Mouse (Mus musculus): ENCODE measurements at regions not wholly inside any gene's neighbourhood (a gene's known extent, or its start where the extent isn't known, plus 50 kb on each side); places are given as distances from the start of the nearest gene placed in this dataset.

DNA sequence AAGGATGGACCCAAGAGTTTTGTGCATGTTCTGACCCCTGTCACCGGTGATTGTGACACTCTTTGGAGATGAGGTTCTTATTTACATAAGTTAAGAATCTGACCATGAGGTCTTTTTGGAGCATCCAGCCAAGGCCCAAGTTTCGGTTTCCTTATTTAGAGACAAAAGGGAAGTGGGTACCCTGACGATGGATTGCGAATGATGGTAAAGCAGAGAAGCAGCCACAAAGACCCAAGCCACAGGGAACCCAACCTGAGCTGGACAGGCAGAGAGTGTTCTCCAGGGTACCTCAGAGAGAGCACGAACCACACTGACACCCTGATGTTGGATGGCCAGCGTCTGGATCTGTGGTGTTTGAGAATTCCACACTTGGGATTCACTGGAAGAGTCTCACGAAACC lies 100.8 kb upstream of the L3mbtl4 start:
- H3K9me3 ChIP-seq = no peaks in the 10 kb centered on the region
- no peaks in the 10 kb centered on the region for H3K36me3 ChIP-seq
- no peak overlapping the region for H3K27ac ChIP-seq (replicated peaks)
- H3K27me3 ChIP-seq = no peaks in the 10 kb centered on the region
- 93% methylated on average over 7 of the region's 7 CpGs for WGBS
- ATAC-seq (ENCODE audit: low read depth) = no peak
- H3K4me2 ChIP-seq = no peak overlapping the region
- no peak overlapping the region for H3K9ac ChIP-seq
- H3K4me3 ChIP-seq = no peak overlapping the region
- H3K4me1 ChIP-seq (replicated peaks) = no peaks in the 10 kb centered on the region

DNA sequence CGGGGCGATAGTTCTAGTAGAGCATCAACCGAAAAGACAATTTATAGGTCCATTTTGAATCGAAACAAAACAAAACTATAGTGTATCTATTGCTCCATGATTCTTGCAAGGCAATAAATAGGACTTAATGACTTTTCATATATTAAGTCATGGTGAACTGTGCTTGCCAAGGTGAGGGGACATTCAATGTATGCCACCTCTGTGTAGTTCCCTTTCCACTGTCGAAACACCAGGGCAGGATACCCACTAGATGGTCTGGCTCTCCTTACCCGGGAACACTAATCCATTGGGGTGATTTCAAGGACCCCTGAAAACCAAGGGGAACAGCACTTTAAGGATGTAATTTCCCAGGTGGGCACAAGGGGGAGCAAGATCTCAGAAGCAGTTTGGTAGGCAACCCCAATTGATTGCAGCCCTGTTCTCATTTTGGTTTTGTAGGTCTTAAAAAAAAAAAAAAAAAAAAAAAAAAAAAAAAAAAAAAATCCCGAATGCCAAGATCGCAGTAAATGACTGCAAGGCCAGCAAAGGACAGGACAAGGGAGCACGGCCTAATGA lies 96.9 kb upstream of the L3mbtl4 start:
- ATAC-seq (ENCODE audit: low read depth) = no peak; the same call in 1 of the 2 replicates
- Histone ChIP-seq H3K9me3 (no peaks in the 10 kb centered on the region), H3K36me3 (no peaks in the 10 kb centered on the region), H3K27ac (replicated peaks) (no peak overlapping the region), H3K4me1 (replicated peaks) (no peaks in the 10 kb centered on the region), H3K4me3 (no peak overlapping the region), H3K4me2 (no peak overlapping the region), H3K27me3 (no peaks in the 10 kb centered on the region), H3K9ac (no peak overlapping the region)
- WGBS = 63% methylated on average over 9 of the region's 9 CpGs

DNA sequence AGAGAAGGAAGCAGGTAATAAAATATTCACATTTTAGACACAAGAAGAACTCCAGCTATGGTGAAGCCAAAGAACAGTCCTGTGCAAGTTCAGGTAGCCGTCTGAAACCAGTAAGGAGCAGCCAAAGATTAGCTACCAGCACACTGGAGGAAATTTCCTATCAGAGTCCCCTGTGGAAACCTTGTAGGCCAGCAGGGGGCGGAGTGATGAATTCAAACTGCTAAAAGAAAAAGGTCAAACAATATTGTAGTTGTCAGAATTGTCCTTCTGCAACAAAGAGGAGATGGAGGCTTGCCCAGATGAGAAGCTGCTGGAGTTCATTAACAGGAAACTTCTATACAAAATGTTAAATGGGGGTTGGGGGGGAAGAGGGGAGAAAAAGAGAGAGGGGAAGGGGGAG lies 95.8 kb upstream of the L3mbtl4 start:
- Histone ChIP-seq H3K4me1 (replicated peaks) (no peaks in the 10 kb centered on the region), H3K4me3 (no peak overlapping the region), H3K9me3 (no peaks in the 10 kb centered on the region), H3K4me2 (no peak overlapping the region), H3K27me3 (no peaks in the 10 kb centered on the region), H3K36me3 (no peaks in the 10 kb centered on the region), H3K27ac (replicated peaks) (no peak overlapping the region), H3K9ac (no peak overlapping the region)
- WGBS = 25% methylated on average over 2 of the region's 2 CpGs
- ATAC-seq (ENCODE audit: low read depth) = no peak

DNA sequence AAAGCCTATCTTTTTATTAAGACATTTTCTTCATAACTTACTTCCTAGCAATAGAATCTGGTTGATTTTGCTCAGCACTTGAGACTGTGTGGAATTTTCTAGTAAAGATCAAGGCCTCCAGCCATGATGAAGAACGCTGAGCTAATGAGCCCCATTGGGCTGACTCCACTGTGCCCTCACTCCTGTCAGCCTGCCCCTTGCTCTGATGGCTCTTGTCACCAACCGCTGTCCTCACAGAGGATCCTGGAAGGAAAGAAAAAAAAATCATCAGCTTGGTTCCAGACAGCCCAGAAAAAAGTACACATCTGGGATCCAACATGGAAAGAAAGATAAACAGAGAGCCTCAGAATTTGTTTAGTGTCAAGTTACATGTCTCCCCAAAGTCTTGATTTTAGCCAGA lies 88.2 kb upstream of the L3mbtl4 start:
- H3K4me1 ChIP-seq (replicated peaks) = no peaks in the 10 kb centered on the region
- H3K27ac ChIP-seq (replicated peaks) = no peak overlapping the region
- no peak overlapping the region for H3K4me3 ChIP-seq
- H3K4me2 ChIP-seq = no peak overlapping the region
- no peaks in the 10 kb centered on the region for H3K9me3 ChIP-seq
- H3K9ac ChIP-seq = no peak overlapping the region
- 83% methylated on average over 2 of the region's 2 CpGs for WGBS
- no peaks in the 10 kb centered on the region for H3K36me3 ChIP-seq
- no peak for ATAC-seq (ENCODE audit: low read depth)
- no peaks in the 10 kb centered on the region for H3K27me3 ChIP-seq

DNA sequence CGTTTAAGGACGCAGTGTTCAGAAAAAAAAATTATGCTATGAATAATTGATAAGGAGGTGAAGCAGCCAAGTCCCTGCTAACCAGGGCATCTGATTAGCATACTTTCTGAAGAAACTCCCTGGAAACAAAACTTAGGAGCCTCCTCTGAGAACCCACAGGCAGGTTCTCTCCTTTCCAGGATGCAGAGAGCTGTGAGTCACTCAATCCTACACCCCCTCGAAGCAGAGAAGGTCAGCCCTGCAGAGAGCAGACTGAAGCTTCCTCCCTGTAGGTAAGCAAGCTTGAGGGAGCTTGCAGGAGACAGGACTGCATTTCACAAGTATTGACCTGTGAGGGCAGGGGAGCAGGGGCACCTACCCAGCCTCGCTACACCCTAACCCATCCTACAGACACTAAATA lies 83.7 kb upstream of the L3mbtl4 start:
- Histone ChIP-seq H3K4me2 (no peak overlapping the region), H3K27ac (replicated peaks) (no peak overlapping the region), H3K4me3 (no peak overlapping the region), H3K4me1 (replicated peaks) (no peaks in the 10 kb centered on the region), H3K9me3 (no peaks in the 10 kb centered on the region), H3K27me3 (no peaks in the 10 kb centered on the region), H3K9ac (no peak overlapping the region), H3K36me3 (no peaks in the 10 kb centered on the region)
- ATAC-seq (ENCODE audit: low read depth) = no peak
- 77% methylated on average over 4 of the region's 4 CpGs for WGBS

DNA sequence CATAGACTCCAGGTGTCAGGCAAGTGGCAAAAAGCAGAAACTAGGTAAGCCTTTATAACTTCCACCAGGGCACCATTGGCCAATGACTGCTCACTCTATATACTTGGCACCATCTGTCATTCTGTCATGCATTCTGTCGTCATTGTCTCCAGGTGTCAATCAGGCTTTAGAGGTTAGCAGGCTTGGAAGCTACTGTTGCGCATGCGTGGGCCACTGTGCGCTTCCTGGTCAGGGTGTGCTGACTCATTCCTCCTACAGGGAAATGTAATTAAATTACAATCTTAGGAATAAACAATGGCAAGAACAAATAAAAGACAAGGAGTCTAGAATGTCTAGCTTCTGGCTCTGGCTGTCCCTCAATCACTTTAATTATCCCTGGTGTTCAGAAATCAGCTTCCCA lies 68.1 kb upstream of the L3mbtl4 start:
- Histone ChIP-seq H3K27ac (replicated peaks) (no peak overlapping the region), H3K27me3 (no peaks in the 10 kb centered on the region), H3K4me3 (no peak overlapping the region), H3K9ac (no peak overlapping the region), H3K4me1 (replicated peaks) (peaks cover 3% of the 10 kb centered on the region), H3K9me3 (no peaks in the 10 kb centered on the region), H3K36me3 (no peaks in the 10 kb centered on the region), H3K4me2 (no peak overlapping the region)
- no peak for ATAC-seq (ENCODE audit: low read depth)
- WGBS = 92% methylated on average over 4 of the region's 4 CpGs

DNA sequence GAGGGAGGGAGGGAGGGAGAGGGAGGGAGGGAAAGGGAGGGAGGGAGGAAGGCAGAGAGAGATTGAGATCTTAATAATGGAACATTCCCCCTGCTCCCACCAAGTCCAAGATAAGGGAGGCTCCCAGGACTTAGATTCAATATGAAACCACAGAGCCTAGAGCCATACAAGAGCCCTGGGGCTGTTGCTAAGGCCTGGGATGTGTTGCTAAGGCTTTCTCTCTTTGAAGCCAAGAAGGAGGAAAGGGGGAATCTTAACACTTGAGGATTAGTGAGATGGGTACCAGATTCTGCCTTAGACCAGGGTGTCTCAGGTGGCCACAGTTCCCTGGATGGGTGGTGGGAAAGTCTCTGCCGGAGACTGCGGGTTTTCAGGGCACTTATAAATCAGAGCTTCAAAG lies 64.8 kb upstream of the L3mbtl4 start:
- Histone ChIP-seq H3K4me2 (no peak overlapping the region), H3K36me3 (no peaks in the 10 kb centered on the region), H3K27me3 (no peaks in the 10 kb centered on the region), H3K27ac (replicated peaks) (no peak overlapping the region), H3K4me1 (replicated peaks) (peaks cover 9% of the 10 kb centered on the region), H3K9ac (no peak overlapping the region), H3K4me3 (no peak overlapping the region), H3K9me3 (no peaks in the 10 kb centered on the region)
- whole genome bisulfite sequencing = 22% methylated on average over 2 of the region's 2 CpGs
- ATAC-seq (ENCODE audit: low read depth) = no peak

DNA sequence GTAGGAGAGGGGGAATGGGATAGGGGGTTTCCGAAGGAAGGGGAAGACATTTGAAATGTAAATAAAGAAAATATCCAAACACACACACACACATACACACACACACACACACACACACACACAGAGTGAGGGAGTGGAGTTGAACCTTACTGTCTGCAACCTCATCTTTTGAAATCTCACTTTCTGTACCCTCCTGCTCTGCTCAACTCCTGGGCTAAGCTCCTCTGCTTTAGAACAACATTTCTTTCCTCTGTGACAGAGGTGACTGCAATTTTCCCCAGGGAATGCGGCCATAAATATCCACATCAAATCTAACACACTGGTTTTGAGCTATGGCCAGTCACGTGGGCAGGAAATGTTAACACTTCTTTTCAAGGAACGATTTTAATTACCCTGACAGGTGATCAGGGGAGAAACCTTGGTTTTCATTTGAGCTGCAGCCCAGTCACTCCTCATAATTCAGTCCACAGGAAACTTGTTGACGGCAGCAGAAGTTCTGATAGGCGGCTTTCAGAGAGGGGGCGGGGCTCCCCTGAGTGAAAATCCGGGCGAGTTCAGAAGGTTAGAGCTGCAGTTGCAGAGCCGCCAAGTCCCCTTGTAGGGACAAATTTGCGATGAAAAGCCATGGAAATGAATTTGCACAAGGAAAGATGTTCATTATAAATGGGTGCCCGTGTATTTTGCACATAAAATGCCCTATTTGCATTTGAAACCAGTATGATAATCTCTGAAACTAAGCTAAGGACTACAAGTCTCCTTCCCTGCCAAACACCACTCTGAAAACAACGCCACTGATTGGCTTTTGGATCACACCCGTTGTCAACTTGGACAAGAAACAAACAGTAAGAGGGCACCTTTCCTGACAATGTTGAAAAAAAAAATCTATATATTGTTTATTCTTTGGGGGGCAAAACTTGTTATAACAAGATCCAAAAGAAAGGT lies 63.0 kb upstream of the L3mbtl4 start:
- Histone ChIP-seq H3K36me3 (no peaks in the 10 kb centered on the region), H3K4me1 (replicated peaks) (peaks cover 9% of the 10 kb centered on the region), H3K4me2 (peak overlapping the region; percentile 35), H3K27me3 (no peaks in the 10 kb centered on the region), H3K27ac (replicated peaks) (no peak overlapping the region), H3K4me3 (no peak overlapping the region), H3K9ac (no peak overlapping the region), H3K9me3 (no peaks in the 10 kb centered on the region)
- WGBS = 24% methylated on average over 14 of the region's 14 CpGs
- no peak for ATAC-seq (ENCODE audit: low read depth)

DNA sequence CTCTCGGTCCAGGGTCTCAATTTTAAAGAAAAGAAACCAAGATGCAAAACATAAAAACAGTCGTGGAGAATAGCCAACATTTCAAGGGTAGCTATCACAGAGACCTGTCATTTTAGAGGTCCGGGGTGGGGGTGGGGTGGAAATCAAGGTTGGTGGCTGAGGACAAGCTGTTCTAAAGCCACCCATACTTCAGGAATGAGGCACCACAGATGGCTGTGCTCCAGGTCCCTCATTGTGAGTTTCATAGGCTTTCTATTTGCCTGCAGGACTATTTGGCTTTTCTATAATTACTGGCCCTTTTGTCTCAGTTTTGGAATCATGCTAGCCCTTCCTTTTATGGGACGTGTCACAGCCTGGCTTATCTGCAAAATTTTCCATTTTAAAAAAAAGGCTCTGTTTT lies 55.4 kb upstream of the L3mbtl4 start:
- H3K27ac ChIP-seq (replicated peaks) = no peak overlapping the region
- H3K4me2 ChIP-seq = no peak overlapping the region
- no peaks in the 10 kb centered on the region for H3K9me3 ChIP-seq
- no peak for ATAC-seq (ENCODE audit: low read depth)
- H3K4me1 ChIP-seq (replicated peaks) = no peaks in the 10 kb centered on the region
- 82% methylated on average over 4 of the region's 4 CpGs for WGBS
- no peaks in the 10 kb centered on the region for H3K36me3 ChIP-seq
- H3K4me3 ChIP-seq = no peak overlapping the region
- H3K27me3 ChIP-seq = no peaks in the 10 kb centered on the region
- H3K9ac ChIP-seq = no peak overlapping the region

DNA sequence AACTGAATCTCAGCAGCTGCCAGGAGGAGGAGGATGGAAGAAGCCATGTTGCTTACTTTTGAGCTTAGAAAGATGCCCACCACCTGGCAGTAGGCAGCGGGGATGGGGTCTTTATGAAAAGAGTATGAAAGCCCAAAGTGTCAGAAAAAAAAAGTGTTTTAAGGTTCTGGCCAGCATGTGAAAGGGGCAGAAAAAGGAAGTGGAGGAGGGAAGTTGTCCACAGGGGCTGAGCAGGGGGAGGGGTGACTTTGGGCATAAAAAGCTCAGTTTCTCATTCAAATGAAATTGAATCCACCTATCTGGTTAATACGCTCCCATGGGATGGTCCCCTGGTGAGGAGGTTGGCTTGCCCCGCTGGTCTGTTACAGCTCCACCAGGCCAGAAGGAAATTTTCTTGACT lies 50.4 kb upstream of the L3mbtl4 start:
- Histone ChIP-seq H3K4me3 (no peak overlapping the region), H3K27me3 (no peaks in the 10 kb centered on the region), H3K9ac (no peak overlapping the region), H3K4me2 (no peak overlapping the region), H3K27ac (replicated peaks) (no peak overlapping the region), H3K4me1 (replicated peaks) (no peaks in the 10 kb centered on the region), H3K36me3 (no peaks in the 10 kb centered on the region), H3K9me3 (no peaks in the 10 kb centered on the region)
- WGBS = 91% methylated on average over 3 of the region's 3 CpGs
- no peak for ATAC-seq (ENCODE audit: low read depth)

Measured in neural tube, embryonic 13.5 days (tissue).